In genomic region chr13:93871681-93872080, GRCm38 (mm10) we compare ENCODE assay signal across 23 mouse cellular contexts.
DNase-seq lines count a peak whose midpoint lies in the region; ATAC-seq and TF ChIP-seq lines count a peak whose summit lies in the region.
"Had no signal": no experiment of that assay in that cellular context is flagged by ENCODE, and none has a peak within 500 bp of the region (broad histone marks: within the 10 kb centered on the region; RNA-seq: fewer than 3 reads in every experiment).

No protein-coding gene starts in this region.

- H3K4me1 ChIP-seq in heart, embryonic 14.5 days (ENCODE audit: control insufficient read depth in 2 of 2, insufficient read depth in 2 of 2, low read length in 2 of 2) = peaks cover 0 to 6% of the 10 kb centered on the region in 2 experiments; a peak in 1 of 4 replicates
- H3K4me1 ChIP-seq: forebrain, embryonic 10.5 days; hindbrain, embryonic 13.5 days; kidney, embryonic 15.5 days; limb, embryonic 12.5 days; midbrain, embryonic 15.5 days; neural tube, embryonic 12.5 days had no signal

- no peaks in the 10 kb centered on the region for H3K27me3 ChIP-seq in heart, embryonic 14.5 days (ENCODE audit: control insufficient read depth, insufficient read depth, low read length)
- H3K27me3 ChIP-seq: hindbrain, embryonic 13.5 days; kidney, embryonic 15.5 days; limb, embryonic 12.5 days; midbrain, embryonic 15.5 days; neural tube, embryonic 12.5 days had no signal

- H3K4me3 ChIP-seq in gastrocnemius, adult 2 months = no peak overlapping the region
- H3K4me3 ChIP-seq in heart, embryonic 14.5 days (ENCODE audit: control insufficient read depth in 1 of 2, insufficient read depth in 1 of 2, low read depth in 1 of 2, low read length in 2 of 2) = no peak overlapping the region
- H3K4me3 ChIP-seq: forebrain, embryonic 10.5 days; hindbrain, embryonic 13.5 days; kidney, embryonic 15.5 days; limb, embryonic 12.5 days; midbrain, embryonic 15.5 days; neural tube, embryonic 12.5 days had no signal

- 43% methylated on average over 10 of the region's 10 CpGs for WGBS in heart, embryonic 14.5 days

- ATAC-seq in heart, embryonic 14.5 days (ENCODE audit: insufficient number of reproducible peaks, insufficient read depth, low FRiP score, low read depth) = no peak
- ATAC-seq: forebrain, embryonic 16.5 days; liver, postnatal 0 days; lung, postnatal 0 days; midbrain, embryonic 15.5 days had no signal

- H3K36me3 ChIP-seq in heart, embryonic 14.5 days (ENCODE audit: control insufficient read depth, insufficient read depth, low read length) = no peaks in the 10 kb centered on the region
- H3K36me3 ChIP-seq: forebrain, embryonic 10.5 days; midbrain, embryonic 15.5 days; neural tube, embryonic 12.5 days had no signal

- no peak for DNase-seq in gastrocnemius, adult 2 months
- DNase-seq in gastrocnemius, adult 18-20 months (ENCODE audit: low spot score) = no peak
- no peak for DNase-seq in heart, adult 8-10 months (ENCODE audit: low spot score)
- DNase-seq in ovary, postnatal 36 days (ENCODE audit: low spot score) = peak; percentile 32
- DNase-seq in ovary, postnatal 10 days (ENCODE audit: low spot score) = no peak
- DNase-seq in telencephalon, adult 2 months (ENCODE audit: low read depth, low spot score) = peak; percentile 35
- DNase-seq: adrenal gland, postnatal 25 days; cerebellum, adult 9-10 months; kidney, adult 11 months; kidney, postnatal 36 days; liver, postnatal 0 days; thymus, postnatal 14 days had no signal

- no peaks in the 10 kb centered on the region for H3K9me3 ChIP-seq in heart, embryonic 14.5 days (ENCODE audit: control insufficient read depth, low read length)
- H3K9me3 ChIP-seq: hindbrain, embryonic 13.5 days; kidney, embryonic 15.5 days; midbrain, embryonic 15.5 days; neural tube, embryonic 12.5 days had no signal

- no peak for TF ChIP-seq CTCF in gastrocnemius, adult 2 months (IDR thresholded peaks at IDR 0.05)

- H3K4me2 ChIP-seq in heart, embryonic 14.5 days (ENCODE audit: low read length) = peak overlapping the region; percentile 6; the same call in 1 of the 2 replicates
- H3K4me2 ChIP-seq: hindbrain, embryonic 13.5 days; kidney, embryonic 15.5 days; limb, embryonic 12.5 days; liver, embryonic 11.5 days; midbrain, embryonic 15.5 days; neural tube, embryonic 12.5 days had no signal

- H3K27ac ChIP-seq in gastrocnemius, adult 2 months = peak overlapping the region; percentile 1; the same call in 1 of the 2 replicates
- peak overlapping the region; percentile 16 to 52; a peak in 3 of 4 replicates for H3K27ac ChIP-seq in heart, embryonic 14.5 days (replicated peaks in 1 of 2; ENCODE audit: control insufficient read depth in 1 of 2, insufficient read depth in 1 of 2, low read depth in 2 of 2, low read length in 2 of 2)
- H3K27ac ChIP-seq: forebrain, embryonic 10.5 days; hindbrain, embryonic 13.5 days; kidney, embryonic 15.5 days; limb, embryonic 12.5 days; macrophage; midbrain, embryonic 15.5 days; neural tube, embryonic 12.5 days had no signal

- H3K9ac ChIP-seq in heart, embryonic 14.5 days (ENCODE audit: low read length) = no peak overlapping the region
- H3K9ac ChIP-seq: hindbrain, embryonic 13.5 days; kidney, embryonic 15.5 days; limb, embryonic 12.5 days; liver, postnatal 0 days; midbrain, embryonic 15.5 days; neural tube, embryonic 12.5 days had no signal

- intact Hi-C loops in gastrocnemius, adult 2 months (cut with DNase I) = no loop called here

Comparison
In these comparisons a context has a peak if more than half of its experiments do, and no peak if none do; other contexts are left out.
1. DNase-seq: peak in ovary, postnatal 36 days (single experiment) and telencephalon, adult 2 months (single experiment); none in gastrocnemius, adult 2 months (single experiment), gastrocnemius, adult 18-20 months (single experiment), heart, adult 8-10 months (single experiment) and ovary, postnatal 10 days (single experiment).